Mouse (Mus musculus): ENCODE results near the gene Kri1. TPM values are rescaled to one million over a fixed set of nuclear protein-coding genes. Genes with fewer than 3 reads are reported as not detected.
A peak's percentile ranks its signal among the peaks of the same experiment; 100 is the strongest.

Kri1 gene
- polyA plus RNA-seq, 1 experiment = 29.3 TPM

DNA sequence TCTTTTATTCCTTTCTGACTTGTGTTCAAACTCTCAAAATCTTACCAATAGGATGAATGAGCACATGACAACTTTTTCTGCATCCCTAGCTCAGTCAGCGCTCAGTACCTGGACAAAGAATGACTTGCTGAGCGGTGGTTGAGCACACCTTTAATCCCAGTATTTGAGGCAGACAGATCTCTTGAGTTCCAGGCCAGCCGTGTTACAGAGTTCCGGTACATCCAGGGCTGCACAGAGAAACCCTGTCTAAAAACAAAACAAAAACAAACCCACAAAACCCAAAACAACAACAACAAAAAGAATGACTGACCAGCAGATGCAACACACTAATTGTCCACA lies 32.5 kb upstream of the Kri1 start:
- Histone ChIP-seq H3K27me3 (ENCODE audit: control insufficient read depth, insufficient read depth, insufficient read length) (no peaks in the 10 kb centered on the region), H3ac (ENCODE audit: control insufficient read depth, insufficient read length, low read depth) (no peak overlapping the region), H3K79me2 (ENCODE audit: control insufficient read depth, insufficient read depth) (peaks cover 45% of the 10 kb centered on the region), H3K36me3 (ENCODE audit: control insufficient read depth, insufficient read depth) (no peaks in the 10 kb centered on the region), H3K79me3 (ENCODE audit: low read depth) (peaks cover 40% of the 10 kb centered on the region), H3K4me3 (ENCODE audit: insufficient read depth, poor library complexity, severe bottlenecking) (peak overlapping the region; percentile 55)
- TF ChIP-seq MAX (IDR thresholded peaks at IDR 0.05) = no peak
- TF ChIP-seq MYOD1 (IDR thresholded peaks at IDR 0.05; ENCODE audit: control insufficient read depth, insufficient read length, low read depth) = no peak
- no peak for TF ChIP-seq MYOG (IDR thresholded peaks at IDR 0.05; ENCODE audit: control insufficient read depth, extremely low read depth, insufficient read length)
- no peak for TF ChIP-seq USF1 (IDR thresholded peaks at IDR 0.05; ENCODE audit: low read depth)

DNA sequence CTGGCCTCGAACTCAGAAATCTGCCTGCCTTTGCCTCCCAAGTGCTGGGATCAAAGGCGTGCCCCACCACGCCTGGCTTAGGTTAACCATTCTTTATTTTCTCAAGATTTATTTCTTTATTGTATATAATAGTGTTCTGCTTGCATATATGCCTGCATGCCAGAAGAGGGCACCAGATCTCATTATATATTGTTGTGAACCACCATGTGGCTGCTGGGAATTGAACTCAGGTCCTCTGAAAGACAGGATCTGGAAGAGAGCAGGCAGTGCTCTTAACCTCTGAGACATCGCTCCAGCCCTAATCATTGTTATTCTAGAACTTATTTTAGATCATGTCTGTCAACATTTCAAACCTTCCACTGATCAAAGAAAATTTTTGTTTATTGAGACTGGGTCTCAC lies 31.7 kb upstream of the Kri1 start:
- Histone ChIP-seq H3K36me3 (ENCODE audit: control insufficient read depth, insufficient read depth) (no peaks in the 10 kb centered on the region), H3K4me3 (ENCODE audit: insufficient read depth, poor library complexity, severe bottlenecking) (no peak overlapping the region), H3K27me3 (ENCODE audit: control insufficient read depth, insufficient read depth, insufficient read length) (no peaks in the 10 kb centered on the region), H3ac (ENCODE audit: control insufficient read depth, insufficient read length, low read depth) (no peak overlapping the region), H3K79me2 (ENCODE audit: control insufficient read depth, insufficient read depth) (peaks cover 38% of the 10 kb centered on the region), H3K79me3 (ENCODE audit: low read depth) (peaks cover 33% of the 10 kb centered on the region)
- TF ChIP-seq CEBPB (IDR thresholded peaks at IDR 0.05; ENCODE audit: low read depth) = no peak
- no peak for TF ChIP-seq MAX (IDR thresholded peaks at IDR 0.05)
- TF ChIP-seq USF1 (IDR thresholded peaks at IDR 0.05; ENCODE audit: low read depth) = no peak
- no peak for TF ChIP-seq MYOG (IDR thresholded peaks at IDR 0.05; ENCODE audit: control insufficient read depth, extremely low read depth, insufficient read length)
- no peak for TF ChIP-seq MYOD1 (IDR thresholded peaks at IDR 0.05; ENCODE audit: control insufficient read depth, insufficient read length, low read depth)
- TF ChIP-seq FOSL1 (IDR thresholded peaks at IDR 0.05; ENCODE audit: insufficient read depth, low read length, poor library complexity, severe bottlenecking) = no peak
- no peak for TF ChIP-seq CTCF (IDR thresholded peaks at IDR 0.05; ENCODE audit: control insufficient read depth, insufficient read depth, insufficient read length)

DNA sequence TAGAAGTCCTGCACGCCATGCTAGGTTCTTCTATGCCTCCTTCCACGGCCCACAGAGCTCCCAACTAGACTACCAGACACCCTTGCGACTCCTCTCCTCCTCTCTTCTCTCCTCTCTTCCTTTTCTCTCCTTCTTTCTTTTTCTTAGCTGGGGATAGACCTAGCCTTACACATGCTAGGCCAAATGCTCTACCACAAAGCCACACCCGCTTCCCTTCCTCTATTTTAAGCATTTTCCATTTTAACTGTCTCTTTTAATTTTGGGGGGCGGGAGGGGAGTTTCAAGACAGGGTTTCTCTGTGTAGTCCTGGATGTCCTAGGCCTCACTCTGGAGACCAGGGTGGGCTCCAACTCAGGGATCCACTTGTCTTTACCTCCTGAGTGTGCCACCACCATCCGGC lies 31.0 kb upstream of the Kri1 start:
- no peak overlapping the region for H3ac ChIP-seq (ENCODE audit: control insufficient read depth, insufficient read length, low read depth)
- H3K27me3 ChIP-seq (ENCODE audit: control insufficient read depth, insufficient read depth, insufficient read length) = no peaks in the 10 kb centered on the region
- H3K36me3 ChIP-seq (ENCODE audit: control insufficient read depth, insufficient read depth) = no peaks in the 10 kb centered on the region
- TF ChIP-seq CEBPB (IDR thresholded peaks at IDR 0.05; ENCODE audit: low read depth) (no peak), CTCF (IDR thresholded peaks at IDR 0.05; ENCODE audit: control insufficient read depth, insufficient read depth, insufficient read length) (no peak), MYOG (IDR thresholded peaks at IDR 0.05; ENCODE audit: control insufficient read depth, extremely low read depth, insufficient read length) (no peak), FOSL1 (IDR thresholded peaks at IDR 0.05; ENCODE audit: insufficient read depth, low read length, poor library complexity, severe bottlenecking) (no peak), USF1 (IDR thresholded peaks at IDR 0.05; ENCODE audit: low read depth) (no peak), MYOD1 (IDR thresholded peaks at IDR 0.05; ENCODE audit: control insufficient read depth, insufficient read length, low read depth) (no peak), MAX (IDR thresholded peaks at IDR 0.05) (no peak)
- H3K79me2 ChIP-seq (ENCODE audit: control insufficient read depth, insufficient read depth) = peaks cover 31% of the 10 kb centered on the region
- H3K79me3 ChIP-seq (ENCODE audit: low read depth) = peaks cover 29% of the 10 kb centered on the region
- H3K4me3 ChIP-seq (ENCODE audit: insufficient read depth, poor library complexity, severe bottlenecking) = no peak overlapping the region

DNA sequence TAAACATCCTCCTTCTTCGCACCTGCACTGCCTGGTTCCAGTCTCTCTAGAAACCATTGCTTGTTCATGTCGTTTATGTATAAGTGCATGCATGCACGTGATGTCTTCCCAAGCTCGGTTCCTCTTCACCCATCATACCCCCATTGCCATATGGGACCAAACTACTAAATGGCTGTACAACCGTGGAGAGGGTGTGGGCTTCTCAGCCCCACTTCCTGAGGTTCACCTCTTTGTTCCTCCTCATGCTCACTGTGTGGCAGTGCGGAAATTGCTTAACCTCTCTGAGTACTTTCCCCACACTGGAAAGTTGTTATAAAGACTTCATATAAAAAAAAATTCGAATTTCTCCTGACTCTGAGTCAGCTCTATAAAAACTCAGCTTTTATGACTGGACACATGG lies 28.9 kb upstream of the Kri1 start:
- H3K27me3 ChIP-seq (ENCODE audit: control insufficient read depth, insufficient read depth, insufficient read length) = no peaks in the 10 kb centered on the region
- no peak for TF ChIP-seq MAX (IDR thresholded peaks at IDR 0.05)
- TF ChIP-seq CTCF (IDR thresholded peaks at IDR 0.05; ENCODE audit: control insufficient read depth, insufficient read depth, insufficient read length) = no peak
- no peak for TF ChIP-seq MYOG (IDR thresholded peaks at IDR 0.05; ENCODE audit: control insufficient read depth, extremely low read depth, insufficient read length)
- TF ChIP-seq CEBPB (IDR thresholded peaks at IDR 0.05; ENCODE audit: low read depth) = no peak
- no peak for TF ChIP-seq USF1 (IDR thresholded peaks at IDR 0.05; ENCODE audit: low read depth)
- no peak for TF ChIP-seq FOSL1 (IDR thresholded peaks at IDR 0.05; ENCODE audit: insufficient read depth, low read length, poor library complexity, severe bottlenecking)
- no peak for TF ChIP-seq MYOD1 (IDR thresholded peaks at IDR 0.05; ENCODE audit: control insufficient read depth, insufficient read length, low read depth)
- peaks cover 10% of the 10 kb centered on the region for H3K79me2 ChIP-seq (ENCODE audit: control insufficient read depth, insufficient read depth)
- H3K36me3 ChIP-seq (ENCODE audit: control insufficient read depth, insufficient read depth) = no peaks in the 10 kb centered on the region
- peaks cover 10% of the 10 kb centered on the region for H3K79me3 ChIP-seq (ENCODE audit: low read depth)
- no peak overlapping the region for H3K4me3 ChIP-seq (ENCODE audit: insufficient read depth, poor library complexity, severe bottlenecking)
- no peak overlapping the region for H3ac ChIP-seq (ENCODE audit: control insufficient read depth, insufficient read length, low read depth)

DNA sequence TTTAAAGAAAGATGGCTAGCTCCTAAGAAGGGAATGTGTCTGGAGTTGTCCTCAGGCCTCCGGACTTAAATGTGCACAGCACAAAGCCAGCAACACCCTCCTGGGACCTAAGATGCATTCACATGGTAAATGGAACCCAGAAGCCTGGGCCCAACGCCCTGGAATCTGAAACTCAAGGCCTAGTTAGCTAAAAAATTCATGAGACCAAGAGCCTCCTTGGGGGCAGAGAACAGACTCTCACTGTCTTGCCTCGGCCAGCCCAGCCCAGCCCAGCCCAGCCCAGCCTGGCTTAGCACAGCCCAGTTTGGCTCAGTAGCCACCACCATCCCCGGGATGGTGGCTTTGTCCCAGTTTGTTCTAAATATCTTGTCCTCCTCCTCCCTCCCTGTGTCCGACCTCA lies 27.7 kb upstream of the Kri1 start:
- no peaks in the 10 kb centered on the region for H3K36me3 ChIP-seq (ENCODE audit: control insufficient read depth, insufficient read depth)
- TF ChIP-seq MYOD1 (IDR thresholded peaks at IDR 0.05; ENCODE audit: control insufficient read depth, insufficient read length, low read depth) = no peak
- no peak for TF ChIP-seq CEBPB (IDR thresholded peaks at IDR 0.05; ENCODE audit: low read depth)
- no peak for TF ChIP-seq FOSL1 (IDR thresholded peaks at IDR 0.05; ENCODE audit: insufficient read depth, low read length, poor library complexity, severe bottlenecking)
- TF ChIP-seq USF1 (IDR thresholded peaks at IDR 0.05; ENCODE audit: low read depth) = no peak
- no peak for TF ChIP-seq MAX (IDR thresholded peaks at IDR 0.05)
- no peak for TF ChIP-seq MYOG (IDR thresholded peaks at IDR 0.05; ENCODE audit: control insufficient read depth, extremely low read depth, insufficient read length)
- no peaks in the 10 kb centered on the region for H3K27me3 ChIP-seq (ENCODE audit: control insufficient read depth, insufficient read depth, insufficient read length)
- no peaks in the 10 kb centered on the region for H3K79me3 ChIP-seq (ENCODE audit: low read depth)
- no peak overlapping the region for H3K4me3 ChIP-seq (ENCODE audit: insufficient read depth, poor library complexity, severe bottlenecking)
- H3K79me2 ChIP-seq (ENCODE audit: control insufficient read depth, insufficient read depth) = no peaks in the 10 kb centered on the region
- H3ac ChIP-seq (ENCODE audit: control insufficient read depth, insufficient read length, low read depth) = no peak overlapping the region

DNA sequence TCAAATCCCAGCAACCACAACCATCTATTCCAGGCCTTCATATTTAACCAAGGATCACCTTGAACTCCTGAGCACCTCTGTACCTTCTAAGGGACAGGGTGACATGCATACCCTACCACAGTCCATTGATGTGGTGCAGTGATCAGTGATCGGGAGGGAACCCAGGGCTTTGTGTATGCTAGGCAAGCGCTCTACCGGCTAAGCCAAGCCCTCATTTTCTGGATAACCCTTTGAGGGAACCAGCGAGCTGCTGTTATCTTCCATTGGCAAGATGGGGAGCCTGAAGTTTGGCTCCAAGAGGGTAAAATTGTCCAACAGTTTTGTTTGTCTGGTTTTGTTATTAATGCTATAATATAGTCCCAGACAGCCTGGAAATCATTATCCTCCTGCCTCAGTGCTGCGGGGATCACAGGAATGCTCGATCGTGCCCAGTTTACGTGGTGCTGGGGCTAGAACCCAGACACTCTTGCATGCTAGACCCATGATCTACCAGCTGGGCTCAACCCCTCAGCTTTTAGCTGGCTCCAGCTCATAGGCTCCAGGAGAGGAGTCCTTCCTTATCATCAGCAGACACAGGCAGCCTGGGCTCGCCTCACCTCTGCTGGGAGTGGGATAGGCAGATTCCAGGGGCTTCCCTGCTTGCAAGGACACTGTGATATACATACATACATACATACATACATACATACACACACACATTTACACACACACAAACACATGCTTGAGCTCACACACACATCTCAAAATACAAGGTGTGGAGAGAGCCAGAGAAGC lies 26.8 kb upstream of the Kri1 start:
- TF ChIP-seq CTCF (IDR thresholded peaks at IDR 0.05; ENCODE audit: control insufficient read depth, insufficient read depth, insufficient read length) (no peak), CEBPB (IDR thresholded peaks at IDR 0.05; ENCODE audit: low read depth) (no peak), MYOD1 (IDR thresholded peaks at IDR 0.05; ENCODE audit: control insufficient read depth, insufficient read length, low read depth) (no peak), MAX (IDR thresholded peaks at IDR 0.05) (no peak), MYOG (IDR thresholded peaks at IDR 0.05; ENCODE audit: control insufficient read depth, extremely low read depth, insufficient read length) (no peak), FOSL1 (IDR thresholded peaks at IDR 0.05; ENCODE audit: insufficient read depth, low read length, poor library complexity, severe bottlenecking) (no peak), USF1 (IDR thresholded peaks at IDR 0.05; ENCODE audit: low read depth) (no peak)
- H3K79me3 ChIP-seq (ENCODE audit: low read depth) = no peaks in the 10 kb centered on the region

More for the DNA sequence above, 26.8 kb upstream of the Kri1 start:
- Histone ChIP-seq H3K27me3 (ENCODE audit: control insufficient read depth, insufficient read depth, insufficient read length) (no peaks in the 10 kb centered on the region), H3K4me3 (ENCODE audit: insufficient read depth, poor library complexity, severe bottlenecking) (no peak overlapping the region), H3K79me2 (ENCODE audit: control insufficient read depth, insufficient read depth) (no peaks in the 10 kb centered on the region), H3ac (ENCODE audit: control insufficient read depth, insufficient read length, low read depth) (no peak overlapping the region), H3K36me3 (ENCODE audit: control insufficient read depth, insufficient read depth) (no peaks in the 10 kb centered on the region)

Measured in C2C12 (cell line).